Mouse (Mus musculus) neural tube, embryonic 13.5 days (tissue): ENCODE measurements around the gene Kif18b. TPM values are rescaled to one million over a fixed set of nuclear protein-coding genes. Genes with fewer than 3 reads are reported as not detected.

Source experiments
- ATAC-seq: fragments of 200-750 bp; cut with Nextera tagmentation; 2 replicates; pipeline ENCODE4 v1.8.0; 2017; ENCODE audit warnings: low read depth, mild to moderate bottlenecking, moderate TSS enrichment, moderate library complexity
- H3K27ac ChIP-seq: fragments of 300-500 bp; sonication (generic); replicated peaks from 2 replicates; pipeline ENCODE4 v1.5.1; 2015; ENCODE audit warnings: moderate library complexity, mild to moderate bottlenecking, inconsistent platforms
- H3K27me3 ChIP-seq: fragments of 300-500 bp; sonication (generic); 2 replicates; pipeline ENCODE4 v1.6.1; 2015; ENCODE audit warnings: mild to moderate bottlenecking, inconsistent platforms
- H3K36me3 ChIP-seq: fragments of 300-500 bp; sonication (generic); 2 replicates; pipeline ENCODE4 v1.6.1; 2015; ENCODE audit warnings: mild to moderate bottlenecking, inconsistent platforms
- H3K4me1 ChIP-seq: fragments of 300-500 bp; sonication (generic); replicated peaks from 2 replicates; pipeline ENCODE4 v1.6.1; 2015; ENCODE audit warnings: inconsistent platforms
- H3K4me2 ChIP-seq: fragments of 300-500 bp; sonication (generic); 2 replicates; pipeline ENCODE4 v1.6.1; 2015; ENCODE audit warnings: inconsistent platforms, mild to moderate bottlenecking, moderate library complexity
- H3K4me3 ChIP-seq: fragments of 300-500 bp; sonication (generic); 2 replicates; pipeline ENCODE4 v1.5.1; 2015; ENCODE audit warnings: mild to moderate bottlenecking, inconsistent platforms
- H3K9ac ChIP-seq: fragments of 300-500 bp; sonication (generic); 2 replicates; pipeline ENCODE4 v1.6.1; 2015; ENCODE audit warnings: moderate library complexity, mild to moderate bottlenecking, inconsistent platforms
- H3K9me3 ChIP-seq: fragments of 300-500 bp; sonication (generic); 2 replicates; pipeline ENCODE4 v1.6.1; 2016; ENCODE audit warnings: inconsistent platforms
- WGBS: fragments of 180-500 bp; shearing (Covaris S2); methylation state at CpG from one replicate; pipeline ENCODE4 v1.1.7; 2015; 5-methylcytosine and 5-hydroxymethylcytosine counted together
- polyA plus RNA-seq: library from polyadenylated mRNA; unstranded; fragments of >200 nt; fragmentation: Nextera tagmentation; extraction: Ambion mirVana; gene quantifications from 2 replicates; pipeline ENCODE4 v1.2.1, GENCODE M21; 2015

Kif18b gene
- polyA plus RNA-seq, 1 experiment from 2014 or later: 1.7 TPM

GRCm38 (mm10) chr11:102930672-102931071 is 5.7 kb upstream of the Kif18b start:
- no peak overlapping the region for H3K4me3 ChIP-seq
- WGBS: 93% methylated on average over 10 of the region's 10 CpGs
- no peak overlapping the region for H3K9ac ChIP-seq
- H3K27ac ChIP-seq: no peak overlapping the region
- no peak for ATAC-seq
- H3K27me3 ChIP-seq: peaks cover 43% of the 10 kb centered on the region
- H3K36me3 ChIP-seq: no peaks in the 10 kb centered on the region
- no peaks in the 10 kb centered on the region for H3K9me3 ChIP-seq
- H3K4me2 ChIP-seq: no peak overlapping the region
- H3K4me1 ChIP-seq: peaks cover under 1% of the 10 kb centered on the region; the same call in 1 of the 2 replicates

- peak; percentile 58; the same call in 1 of the 2 replicates for ATAC-seq
Measured at GRCm38 (mm10) chr11:102925351-102925717, 410 bp upstream of the Kif18b start.

GRCm38 (mm10) chr11:102921491-102921890 is 3.4 kb downstream of the Kif18b start:
- no peak overlapping the region for H3K27ac ChIP-seq
- no peaks in the 10 kb centered on the region for H3K27me3 ChIP-seq
- H3K4me1 ChIP-seq: peaks cover 36% of the 10 kb centered on the region
- H3K9me3 ChIP-seq: no peaks in the 10 kb centered on the region
- no peak overlapping the region for H3K9ac ChIP-seq
- no peaks in the 10 kb centered on the region for H3K36me3 ChIP-seq
- no peak overlapping the region for H3K4me2 ChIP-seq
- WGBS: 70% methylated on average over 6 of the region's 6 CpGs
- ATAC-seq: no peak
- H3K4me3 ChIP-seq: no peak overlapping the region

More at GRCm38 (mm10) chr11:102925351-102925717, 410 bp upstream of the Kif18b start:
- peaks cover 36% of the 10 kb centered on the region for H3K4me1 ChIP-seq
- peaks cover 9% of the 10 kb centered on the region; the same call in 1 of the 2 replicates for H3K27me3 ChIP-seq
- H3K9ac ChIP-seq: peak overlapping the region; percentile 63
- no peaks in the 10 kb centered on the region for H3K36me3 ChIP-seq
- peak overlapping the region; percentile 82 for H3K4me2 ChIP-seq
- H3K9me3 ChIP-seq: no peaks in the 10 kb centered on the region
- H3K4me3 ChIP-seq: peak overlapping the region; percentile 61
- H3K27ac ChIP-seq: peak overlapping the region; percentile 83
- WGBS: 2% methylated on average over 10 of the region's 10 CpGs

GRCm38 (mm10) chr11:102918077-102918476 is 6.8 kb downstream of the Kif18b start:
- peaks cover 9% of the 10 kb centered on the region; the same call in 1 of the 2 replicates for H3K36me3 ChIP-seq
- H3K9me3 ChIP-seq: no peaks in the 10 kb centered on the region
- no peak overlapping the region for H3K4me3 ChIP-seq
- no peak overlapping the region for H3K4me2 ChIP-seq
- no peak overlapping the region for H3K9ac ChIP-seq
- no peak for ATAC-seq
- peaks cover 23% of the 10 kb centered on the region for H3K4me1 ChIP-seq
- no peak overlapping the region for H3K27ac ChIP-seq
- H3K27me3 ChIP-seq: no peaks in the 10 kb centered on the region
- 56% methylated on average over 4 of the region's 4 CpGs for WGBS

- no peaks in the 10 kb centered on the region for H3K4me1 ChIP-seq
- no peak overlapping the region for H3K27ac ChIP-seq
- no peak overlapping the region for H3K4me2 ChIP-seq
- no peaks in the 10 kb centered on the region for H3K9me3 ChIP-seq
- H3K4me3 ChIP-seq: no peak overlapping the region
- H3K36me3 ChIP-seq: peaks cover 9% of the 10 kb centered on the region; the same call in 1 of the 2 replicates
- H3K27me3 ChIP-seq: no peaks in the 10 kb centered on the region
- no peak overlapping the region for H3K9ac ChIP-seq
- WGBS: 88% methylated on average over 9 of the region's 9 CpGs
- no peak for ATAC-seq
Measured at GRCm38 (mm10) chr11:102915380-102915779, 9.5 kb downstream of the Kif18b start.

GRCm38 (mm10) chr11:102911376-102911775 is 13.5 kb downstream of the Kif18b start:
- no peak for ATAC-seq
- no peak overlapping the region for H3K4me2 ChIP-seq
- no peak overlapping the region for H3K27ac ChIP-seq
- H3K9ac ChIP-seq: no peak overlapping the region
- H3K9me3 ChIP-seq: no peaks in the 10 kb centered on the region
- peaks cover 29% of the 10 kb centered on the region for H3K36me3 ChIP-seq
- no peak overlapping the region for H3K4me3 ChIP-seq
- H3K4me1 ChIP-seq: no peaks in the 10 kb centered on the region
- WGBS: 62% methylated on average over 7 of the region's 7 CpGs
- no peaks in the 10 kb centered on the region for H3K27me3 ChIP-seq

- Histone ChIP-seq H3K4me3 (no peak overlapping the region), H3K4me1 (peaks cover 12% of the 10 kb centered on the region), H3K36me3 (peaks cover 15% of the 10 kb centered on the region), H3K9me3 (no peaks in the 10 kb centered on the region), H3K4me2 (no peak overlapping the region), H3K27ac (no peak overlapping the region), H3K27me3 (peaks cover 26% of the 10 kb centered on the region), H3K9ac (no peak overlapping the region)
- 69% methylated on average over 7 of the region's 7 CpGs for WGBS
- ATAC-seq: no peak
Measured at GRCm38 (mm10) chr11:102903654-102904053, 21.3 kb downstream of the Kif18b start.

- Histone ChIP-seq H3K27ac (no peak overlapping the region), H3K4me1 (peaks cover 12% of the 10 kb centered on the region), H3K36me3 (peaks cover 4% of the 10 kb centered on the region; the same call in 1 of the 2 replicates), H3K4me3 (no peak overlapping the region), H3K9ac (no peak overlapping the region), H3K9me3 (no peaks in the 10 kb centered on the region), H3K4me2 (no peak overlapping the region), H3K27me3 (peaks cover 40% of the 10 kb centered on the region)
- ATAC-seq: no peak
- WGBS: 87% methylated on average over 5 of the region's 5 CpGs
Measured at GRCm38 (mm10) chr11:102902107-102902506, 22.8 kb downstream of the Kif18b start.

- Histone ChIP-seq H3K4me2 (no peak overlapping the region), H3K9ac (no peak overlapping the region), H3K9me3 (no peaks in the 10 kb centered on the region), H3K4me3 (no peak overlapping the region), H3K36me3 (no peaks in the 10 kb centered on the region), H3K4me1 (peaks cover 12% of the 10 kb centered on the region), H3K27ac (no peak overlapping the region), H3K27me3 (peaks cover 49% of the 10 kb centered on the region)
- 71% methylated on average over 4 of the region's 4 CpGs for WGBS
- no peak for ATAC-seq
Measured at GRCm38 (mm10) chr11:102901199-102901598, 23.7 kb downstream of the Kif18b start.

GRCm38 (mm10) chr11:102900763-102901162 is 24.2 kb downstream of the Kif18b start, which contains the start of gene Gfap:
TSS of gene Gfap (minus strand) at chr11:102900912.
- no peaks in the 10 kb centered on the region for H3K9me3 ChIP-seq
- no peak within 1 kb of the TSS for H3K4me3 ChIP-seq
- H3K27me3 ChIP-seq: peaks cover 54% of the 10 kb centered on the region
- no peak within 1 kb of the TSS for H3K27ac ChIP-seq
- ATAC-seq: peak; percentile 33; the same call in 1 of the 2 replicates
- peaks cover 12% of the 10 kb centered on the region for H3K4me1 ChIP-seq
- no peaks in the 10 kb centered on the region for H3K36me3 ChIP-seq
- no peak within 1 kb of the TSS for H3K9ac ChIP-seq
- WGBS: 14% methylated on average over 7 of the region's 7 CpGs
- no peak within 1 kb of the TSS for H3K4me2 ChIP-seq

- Histone ChIP-seq H3K9ac (no peak overlapping the region), H3K9me3 (no peaks in the 10 kb centered on the region), H3K4me1 (peaks cover under 1% of the 10 kb centered on the region), H3K4me2 (no peak overlapping the region), H3K27ac (no peak overlapping the region), H3K27me3 (peaks cover 77% of the 10 kb centered on the region), H3K36me3 (no peaks in the 10 kb centered on the region), H3K4me3 (no peak overlapping the region)
- peak; percentile 55; the same call in 1 of the 2 replicates for ATAC-seq
- WGBS: 65% methylated on average over 9 of the region's 9 CpGs
Measured at GRCm38 (mm10) chr11:102898408-102898807, 26.5 kb downstream of the Kif18b start.

- 78% methylated on average over 20 of the region's 20 CpGs for WGBS
- Histone ChIP-seq H3K9me3 (no peaks in the 10 kb centered on the region), H3K27ac (no peak overlapping the region), H3K4me1 (peaks cover 7% of the 10 kb centered on the region), H3K27me3 (peaks cover 87% of the 10 kb centered on the region), H3K4me3 (no peak overlapping the region), H3K36me3 (no peaks in the 10 kb centered on the region), H3K9ac (no peak overlapping the region), H3K4me2 (no peak overlapping the region)
- ATAC-seq: no peak
Measured at GRCm38 (mm10) chr11:102896641-102897040, 28.3 kb downstream of the Kif18b start.

GRCm38 (mm10) chr11:102895779-102896178 is 29.1 kb downstream of the Kif18b start:
- WGBS: 79% methylated on average over 9 of the region's 9 CpGs
- H3K36me3 ChIP-seq: no peaks in the 10 kb centered on the region
- peaks cover 7% of the 10 kb centered on the region for H3K4me1 ChIP-seq
- H3K4me2 ChIP-seq: no peak overlapping the region
- peaks cover 94% of the 10 kb centered on the region for H3K27me3 ChIP-seq
- no peaks in the 10 kb centered on the region for H3K9me3 ChIP-seq
- H3K4me3 ChIP-seq: no peak overlapping the region
- ATAC-seq: no peak
- H3K27ac ChIP-seq: no peak overlapping the region
- no peak overlapping the region for H3K9ac ChIP-seq
